Mouse (Mus musculus): ENCODE data around the gene Hes7.

GRCm38 (mm10) chr11:69155351-69155750 lies 35.1 kb downstream of the Hes7 start:
- TF ChIP-seq EP300 (IDR thresholded peaks at IDR 0.05; ENCODE audit: low read length) (no peak), ZC3H11A (IDR thresholded peaks at IDR 0.05; ENCODE audit: low read depth, low read length) (no peak)
